Mouse (Mus musculus): ENCODE measurements around the gene Per3.

Gene Per3

DNA sequence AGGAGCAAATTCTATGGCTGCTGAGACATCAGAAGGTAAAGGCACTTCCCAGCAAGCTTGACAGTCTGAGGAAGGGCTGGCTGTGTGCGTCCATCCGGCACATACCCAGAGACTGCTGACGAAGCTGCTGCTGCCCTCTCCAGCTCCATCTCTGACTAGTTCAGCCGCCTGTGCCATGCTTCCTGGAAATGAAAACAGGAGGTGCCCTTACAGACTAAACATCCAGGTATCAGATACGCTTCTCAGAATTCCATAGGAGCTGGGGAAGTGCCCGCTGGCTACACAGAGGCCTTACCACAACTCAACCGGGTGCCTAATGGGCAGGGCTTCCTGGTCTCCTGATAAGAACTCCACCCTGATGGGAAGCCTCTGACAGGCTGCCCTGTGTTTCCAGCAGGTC is 85.9 kb downstream of the Per3 start:
- DNase-seq (ENCODE audit: extremely low read depth, low read depth): no peak

DNA sequence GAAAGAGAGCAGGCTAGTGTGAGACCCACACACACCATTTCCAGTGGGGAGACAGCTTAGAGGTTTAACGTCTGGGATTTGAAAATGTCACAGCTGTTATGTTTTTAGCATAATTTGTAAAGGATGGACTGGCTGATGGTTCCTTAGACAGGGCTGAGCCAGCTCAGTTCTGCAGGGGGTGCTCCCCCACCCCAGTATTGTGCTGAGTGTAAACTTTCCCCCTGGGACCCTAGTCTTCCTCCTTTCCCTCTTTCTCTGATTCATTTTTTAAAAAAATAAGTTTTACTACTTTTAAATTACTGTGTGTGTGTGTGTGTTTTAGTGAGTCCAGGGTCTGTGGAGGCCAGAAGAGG is 87.4 kb downstream of the Per3 start:
- DNase-seq (ENCODE audit: extremely low read depth, low read depth): no peak

DNA sequence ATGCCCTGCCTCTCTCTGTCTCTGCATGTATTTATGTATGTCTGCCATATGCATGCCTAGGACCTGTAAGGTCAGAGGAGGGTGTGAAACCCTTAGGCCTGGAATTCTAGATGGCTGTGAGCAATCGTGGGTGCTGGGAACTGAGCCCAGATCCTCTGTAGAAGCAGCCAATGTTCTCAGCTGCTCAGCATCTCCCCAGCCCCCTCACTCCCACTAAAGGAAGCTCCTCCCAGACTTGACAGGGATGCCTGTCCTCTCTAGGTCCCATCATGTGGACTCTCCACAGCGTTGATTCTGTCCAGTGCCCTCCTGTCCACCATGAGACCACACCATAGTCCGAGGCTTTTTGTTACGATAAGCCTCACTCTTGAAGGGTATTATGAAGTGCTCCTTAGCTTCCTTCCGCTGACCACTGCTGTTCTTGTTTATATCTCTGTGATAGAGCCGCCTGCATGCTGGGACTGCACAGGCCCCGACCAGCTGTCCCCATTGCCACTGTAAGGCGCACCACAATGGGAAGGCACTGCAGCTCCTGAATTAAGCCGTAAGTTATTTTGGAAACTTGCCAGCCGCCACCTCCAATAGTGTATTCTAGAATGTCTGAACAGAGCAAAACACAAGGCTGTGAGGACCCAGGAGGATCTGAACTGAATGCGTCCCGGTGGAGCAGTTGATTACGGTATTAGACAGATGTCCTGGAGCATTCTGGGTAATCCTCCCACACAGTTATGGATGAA is 87.9 kb downstream of the Per3 start:
- DNase-seq (ENCODE audit: extremely low read depth, low read depth): no peak

Data from MEL-GATA-1-ER (cell line).